Mouse (Mus musculus): ENCODE data around the gene Fam222a. TPM values are rescaled to one million over a fixed set of nuclear protein-coding genes. Genes with fewer than 3 reads are reported as not detected.

Fam222a gene
- 0.79 and 0.98 TPM in 2 replicates for polyA plus RNA-seq (2015; fragmentation: Nextera tagmentation; extraction: Ambion mirVana)

DNA sequence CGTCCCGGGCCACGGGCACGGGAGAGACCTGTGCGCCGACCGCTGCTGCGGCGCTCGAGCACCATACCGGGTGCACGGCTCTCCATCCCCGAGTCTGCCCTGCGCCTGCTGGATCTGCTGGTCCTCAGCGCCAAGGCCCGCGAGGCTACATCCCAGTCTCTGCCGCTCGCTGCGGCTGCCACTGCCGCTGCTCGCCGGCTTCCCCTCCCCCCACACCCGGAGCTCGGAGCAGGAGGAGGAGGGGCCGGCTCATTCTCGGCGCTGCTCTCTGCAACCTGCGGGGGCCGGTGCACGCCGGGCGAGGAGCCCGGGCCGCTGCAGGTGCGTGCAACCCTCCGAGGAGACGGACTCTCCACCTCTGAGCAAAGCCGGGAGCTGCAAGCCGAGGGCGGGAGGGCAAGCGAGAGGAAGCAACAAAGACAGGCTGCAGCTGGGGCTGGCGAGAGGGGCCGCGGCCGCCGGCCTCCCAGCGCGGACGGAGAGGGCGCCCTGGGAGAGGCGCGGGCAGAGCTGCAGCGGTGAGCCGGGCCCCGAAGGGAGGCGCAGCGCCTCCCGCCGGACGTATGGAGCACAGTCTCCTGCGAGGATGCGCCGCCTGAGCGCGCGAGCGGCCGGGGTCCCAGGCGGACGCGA is at the start of gene Fam222a:
Gene Fam222a (plus strand): TSS at position 452 of the 633 bp plus-strand sequence.
- peaks cover 5% of the 10 kb centered on the region for H3K4me1 ChIP-seq (replicated peaks; ENCODE audit: control insufficient read depth, insufficient read depth)
- TF ChIP-seq EP300 (optimal IDR thresholded peaks at IDR 0.05) (no peak), CTCF (IDR thresholded peaks at IDR 0.05; ENCODE audit: low read depth) (peak; percentile 77)
- 1% methylated on average over 59 of the region's 72 CpGs for WGBS

GRCm38 (mm10) chr5:114528355-114528754 is 39.5 kb upstream of the Fam222a start:
- no peak overlapping the region for H3K4me3 ChIP-seq (ENCODE audit: low read depth, low read length)
- H3K27me3 ChIP-seq (ENCODE audit: control insufficient read depth, insufficient read depth, low read length), result no peaks in the 10 kb centered on the region
- WGBS, result 83% methylated on average over 6 of the region's 6 CpGs
- H3K27ac ChIP-seq (replicated peaks), result no peak overlapping the region
- TF ChIP-seq CTCF (IDR thresholded peaks at IDR 0.05; ENCODE audit: low read depth) (no peak), EP300 (optimal IDR thresholded peaks at IDR 0.05) (no peak)
- H3K9ac ChIP-seq (ENCODE audit: low read length), result no peak overlapping the region
- no peaks in the 10 kb centered on the region for H3K9me3 ChIP-seq (ENCODE audit: control insufficient read depth, low read length)
- DNase-seq (ENCODE audit: low spot score) (no peak), ATAC-seq (ENCODE audit: low FRiP score, low TSS enrichment) (no peak)
- no peaks in the 10 kb centered on the region for H3K36me3 ChIP-seq (ENCODE audit: control insufficient read depth, insufficient read depth, low read length)
- no peaks in the 10 kb centered on the region for H3K4me1 ChIP-seq (replicated peaks; ENCODE audit: control insufficient read depth, insufficient read depth)
- no peak overlapping the region for H3K4me2 ChIP-seq (replicated peaks; ENCODE audit: low read depth)

More for the DNA sequence above, at the start of gene Fam222a:
- peak within 1 kb of the TSS; percentile 59 for H3K9ac ChIP-seq (ENCODE audit: low read length)
- DNase-seq (ENCODE audit: low spot score) (peak; percentile 77), ATAC-seq (ENCODE audit: low FRiP score, low TSS enrichment) (peak; percentile 60)
- H3K27ac ChIP-seq (replicated peaks), result peak within 1 kb of the TSS; percentile 76
- H3K4me2 ChIP-seq (replicated peaks; ENCODE audit: low read depth), result peak within 1 kb of the TSS; percentile 99
- no peaks in the 10 kb centered on the region for H3K36me3 ChIP-seq (ENCODE audit: control insufficient read depth, insufficient read depth, low read length)
- H3K4me3 ChIP-seq (ENCODE audit: low read depth, low read length), result peak within 1 kb of the TSS; percentile 66
- no peaks in the 10 kb centered on the region for H3K9me3 ChIP-seq (ENCODE audit: control insufficient read depth, low read length)
- H3K27me3 ChIP-seq (ENCODE audit: control insufficient read depth, insufficient read depth, low read length), result no peaks in the 10 kb centered on the region

GRCm38 (mm10) chr5:114530337-114530736 is 37.5 kb upstream of the Fam222a start:
- H3K27ac ChIP-seq (replicated peaks), result no peak overlapping the region
- ATAC-seq (ENCODE audit: low FRiP score, low TSS enrichment) (no peak), DNase-seq (ENCODE audit: low spot score) (no peak)
- no peaks in the 10 kb centered on the region for H3K27me3 ChIP-seq (ENCODE audit: control insufficient read depth, insufficient read depth, low read length)
- TF ChIP-seq EP300 (optimal IDR thresholded peaks at IDR 0.05), result no peak
- TF ChIP-seq CTCF (IDR thresholded peaks at IDR 0.05; ENCODE audit: low read depth), result no peak
- H3K36me3 ChIP-seq (ENCODE audit: control insufficient read depth, insufficient read depth, low read length), result no peaks in the 10 kb centered on the region
- 54% methylated on average over 6 of the region's 6 CpGs for WGBS
- no peak overlapping the region for H3K9ac ChIP-seq (ENCODE audit: low read length)
- no peaks in the 10 kb centered on the region for H3K4me1 ChIP-seq (replicated peaks; ENCODE audit: control insufficient read depth, insufficient read depth)
- no peak overlapping the region for H3K4me3 ChIP-seq (ENCODE audit: low read depth, low read length)
- H3K9me3 ChIP-seq (ENCODE audit: control insufficient read depth, low read length), result no peaks in the 10 kb centered on the region
- no peak overlapping the region for H3K4me2 ChIP-seq (replicated peaks; ENCODE audit: low read depth)

DNA sequence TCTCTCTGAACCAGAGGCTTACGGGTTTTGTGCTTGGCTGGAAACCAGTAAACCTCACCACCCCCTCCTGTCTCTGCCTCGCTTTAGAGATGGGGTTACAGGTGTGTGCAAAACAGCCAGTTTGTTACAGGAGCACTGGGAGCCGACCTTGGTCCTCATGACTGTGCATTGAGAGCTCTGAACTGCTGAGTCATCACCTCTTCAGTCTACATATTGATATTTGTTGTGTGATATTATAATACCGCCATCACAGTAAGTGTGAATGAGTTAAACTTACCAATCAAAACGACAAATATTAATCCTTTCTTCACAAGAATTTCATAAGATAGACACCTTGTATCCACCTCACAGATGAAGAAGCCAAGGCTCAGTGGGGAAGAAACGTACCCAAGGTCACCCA is 35.8 kb upstream of the Fam222a start:
- WGBS, result 73% methylated on average over 6 of the region's 6 CpGs
- Histone ChIP-seq H3K27ac (replicated peaks) (no peak overlapping the region), H3K27me3 (ENCODE audit: control insufficient read depth, insufficient read depth, low read length) (no peaks in the 10 kb centered on the region), H3K9ac (ENCODE audit: low read length) (no peak overlapping the region), H3K4me2 (replicated peaks; ENCODE audit: low read depth) (no peak overlapping the region), H3K4me3 (ENCODE audit: low read depth, low read length) (no peak overlapping the region), H3K4me1 (replicated peaks; ENCODE audit: control insufficient read depth, insufficient read depth) (no peaks in the 10 kb centered on the region), H3K9me3 (ENCODE audit: control insufficient read depth, low read length) (no peaks in the 10 kb centered on the region), H3K36me3 (ENCODE audit: control insufficient read depth, insufficient read depth, low read length) (no peaks in the 10 kb centered on the region)
- ATAC-seq (ENCODE audit: low FRiP score, low TSS enrichment), result no peak
- TF ChIP-seq EP300 (optimal IDR thresholded peaks at IDR 0.05) (no peak), CTCF (IDR thresholded peaks at IDR 0.05; ENCODE audit: low read depth) (no peak)
- no peak for DNase-seq (ENCODE audit: low spot score)

- H3K9ac ChIP-seq (ENCODE audit: low read length), result no peak overlapping the region
These were observed 30.4 kb upstream of the Fam222a start for GRCm38 (mm10) chr5:114537308-114538020.

GRCm38 (mm10) chr5:114538021-114538405 is 29.8 kb upstream of the Fam222a start:
- Histone ChIP-seq H3K9me3 (ENCODE audit: control insufficient read depth, low read length) (no peaks in the 10 kb centered on the region), H3K27ac (replicated peaks) (no peak overlapping the region), H3K36me3 (ENCODE audit: control insufficient read depth, insufficient read depth, low read length) (no peaks in the 10 kb centered on the region), H3K9ac (ENCODE audit: low read length) (no peak overlapping the region), H3K4me2 (replicated peaks; ENCODE audit: low read depth) (peak overlapping the region; percentile 11), H3K4me1 (replicated peaks; ENCODE audit: control insufficient read depth, insufficient read depth) (no peaks in the 10 kb centered on the region), H3K4me3 (ENCODE audit: low read depth, low read length) (no peak overlapping the region), H3K27me3 (ENCODE audit: control insufficient read depth, insufficient read depth, low read length) (no peaks in the 10 kb centered on the region)
- TF ChIP-seq CTCF (IDR thresholded peaks at IDR 0.05; ENCODE audit: low read depth) (no peak), EP300 (optimal IDR thresholded peaks at IDR 0.05) (no peak)
- no peak for DNase-seq (ENCODE audit: low spot score)
- WGBS, result 19% methylated on average over 8 of the region's 8 CpGs
- ATAC-seq (ENCODE audit: low FRiP score, low TSS enrichment), result no peak

More at GRCm38 (mm10) chr5:114537308-114538020, 30.4 kb upstream of the Fam222a start:
- no peak for ATAC-seq (ENCODE audit: low FRiP score, low TSS enrichment)
- no peaks in the 10 kb centered on the region for H3K27me3 ChIP-seq (ENCODE audit: control insufficient read depth, insufficient read depth, low read length)
- no peak for TF ChIP-seq EP300 (optimal IDR thresholded peaks at IDR 0.05)
- no peak for TF ChIP-seq CTCF (IDR thresholded peaks at IDR 0.05; ENCODE audit: low read depth)
- H3K9me3 ChIP-seq (ENCODE audit: control insufficient read depth, low read length), result no peaks in the 10 kb centered on the region
- H3K4me3 ChIP-seq (ENCODE audit: low read depth, low read length), result no peak overlapping the region
- WGBS, result 9% methylated on average over 26 of the region's 26 CpGs
- H3K36me3 ChIP-seq (ENCODE audit: control insufficient read depth, insufficient read depth, low read length), result no peaks in the 10 kb centered on the region
- H3K27ac ChIP-seq (replicated peaks), result no peak overlapping the region
- no peak for DNase-seq (ENCODE audit: low spot score)
- H3K4me1 ChIP-seq (replicated peaks; ENCODE audit: control insufficient read depth, insufficient read depth), result no peaks in the 10 kb centered on the region
- peak overlapping the region; percentile 11 for H3K4me2 ChIP-seq (replicated peaks; ENCODE audit: low read depth)
